Mouse (Mus musculus) kidney, embryonic 14.5 days (tissue): Measurements from ENCODE around the gene Dnase2b. TPM values are rescaled to one million over a fixed set of nuclear protein-coding genes. Genes with fewer than 3 reads are reported as not detected.

Experiments used
- ATAC-seq: fragments of 200-750 bp; cut with Nextera tagmentation; 2 replicates; pipeline ENCODE4 v1.8.0; 2017; ENCODE audit warnings: moderate number of reproducible peaks, mild to moderate bottlenecking, moderate TSS enrichment, moderate library complexity; ENCODE audit not compliant: low FRiP score, low TSS enrichment
- H3K27ac ChIP-seq: fragments of 300-500 bp; sonication (generic); 2 replicates; pipeline ENCODE4 v1.5.1; 2014; ENCODE audit warnings: low read depth, mild to moderate bottlenecking, low read length, moderate library complexity, mixed read lengths
- H3K27me3 ChIP-seq: fragments of 300-500 bp; sonication (generic); 2 replicates; pipeline ENCODE4 v1.6.1; 2014; ENCODE audit warnings: mild to moderate bottlenecking, low read length; ENCODE audit not compliant: control insufficient read depth, insufficient read depth
- H3K36me3 ChIP-seq: fragments of 300-500 bp; sonication (generic); 2 replicates; pipeline ENCODE4 v1.6.1; 2014; ENCODE audit warnings: low read length, mixed read lengths; ENCODE audit not compliant: control insufficient read depth, insufficient read depth
- H3K4me1 ChIP-seq: fragments of 300-500 bp; sonication (generic); 2 replicates; pipeline ENCODE4 v1.6.1; 2014; ENCODE audit warnings: low read length, mixed read lengths; ENCODE audit not compliant: control insufficient read depth, insufficient read depth
- H3K4me2 ChIP-seq: fragments of 300-500 bp; sonication (generic); replicated peaks from 2 replicates; pipeline ENCODE4 v1.6.1; 2014; ENCODE audit warnings: low read depth, mild to moderate bottlenecking, low read length
- H3K4me3 ChIP-seq: fragments of 300-500 bp; sonication (generic); 2 replicates; pipeline ENCODE4 v1.5.1; 2014; ENCODE audit warnings: mild to moderate bottlenecking, low read length
- H3K9ac ChIP-seq: fragments of 300-500 bp; sonication (generic); 2 replicates; pipeline ENCODE4 v1.6.1; 2014; ENCODE audit warnings: low read depth, mild to moderate bottlenecking, low read length, moderate library complexity
- H3K9me3 ChIP-seq: fragments of 300-500 bp; sonication (generic); 2 replicates; pipeline ENCODE4 v1.6.1; 2016; ENCODE audit warnings: low read length; ENCODE audit not compliant: control insufficient read depth
- WGBS: fragments of 180-500 bp; shearing (Covaris S2); extraction: QIAGEN DNeasy Blood & Tissue Kit; methylation state at CpG from one replicate; pipeline ENCODE4 v1.1.7; 2014; 5-methylcytosine and 5-hydroxymethylcytosine counted together
- polyA plus RNA-seq: library from polyadenylated mRNA; unstranded; fragments of >200 nt; fragmentation: Nextera tagmentation; extraction: Ambion mirVana; gene quantifications from 2 replicates; pipeline ENCODE4 v1.2.1, GENCODE M21; 2014

The Dnase2b gene
- not detected in 2 replicates for polyA plus RNA-seq

DNA sequence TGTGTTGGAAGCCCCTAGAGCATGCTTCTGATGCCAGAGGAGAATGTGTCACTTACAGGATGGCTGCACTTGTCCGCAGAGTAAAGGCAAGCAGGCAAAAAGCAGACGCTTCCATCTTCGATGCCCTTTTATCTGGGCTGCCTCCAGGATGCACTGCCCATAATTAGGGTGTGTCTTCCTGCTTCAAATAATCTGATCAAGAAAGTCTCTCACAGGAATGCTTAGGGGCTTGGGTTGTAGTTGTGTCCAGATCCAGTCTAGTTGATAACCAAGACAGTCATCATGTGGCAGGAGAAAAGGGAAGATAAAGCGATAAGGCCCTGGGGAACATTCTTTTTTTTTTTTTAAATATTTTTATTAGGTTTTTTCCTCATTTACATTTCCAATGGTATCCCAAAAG is at the start of gene Dnase2b:
Dnase2b (minus strand) TSS at position 101 of the 400 bp plus-strand sequence.
- Histone ChIP-seq H3K4me2 (no peak within 1 kb of the TSS), H3K27me3 (no peaks in the 10 kb centered on the region), H3K36me3 (no peaks in the 10 kb centered on the region), H3K9ac (no peak within 1 kb of the TSS), H3K4me3 (no peak within 1 kb of the TSS), H3K4me1 (no peaks in the 10 kb centered on the region), H3K9me3 (no peaks in the 10 kb centered on the region), H3K27ac (no peak within 1 kb of the TSS)
- ATAC-seq = no peak
- WGBS = 95% methylated on average over 4 of the region's 4 CpGs

DNA sequence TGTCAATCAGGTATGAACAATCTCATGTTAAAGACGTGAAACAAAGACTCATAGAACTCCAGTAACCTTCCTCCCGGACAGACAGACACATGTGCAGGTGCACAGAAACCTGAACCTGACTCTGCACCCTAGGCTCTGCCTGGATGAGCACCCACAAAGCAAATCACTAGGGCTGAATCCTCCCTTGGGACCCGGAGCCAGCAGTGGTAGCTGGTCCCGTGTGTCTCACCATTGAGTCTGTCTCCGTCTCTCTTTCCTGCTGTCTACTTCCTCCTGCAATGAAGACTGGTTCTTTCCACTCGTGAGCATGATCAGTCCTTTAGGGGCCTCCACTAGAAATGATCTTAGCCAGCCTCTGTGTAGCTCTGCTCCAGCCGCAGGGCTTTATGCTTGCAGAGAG is 46.5 kb upstream of the Dnase2b start:
- no peak overlapping the region for H3K27ac ChIP-seq
- H3K9ac ChIP-seq = no peak overlapping the region
- no peaks in the 10 kb centered on the region for H3K27me3 ChIP-seq
- no peaks in the 10 kb centered on the region for H3K4me1 ChIP-seq
- H3K36me3 ChIP-seq = no peaks in the 10 kb centered on the region
- no peak overlapping the region for H3K4me3 ChIP-seq
- no peak overlapping the region for H3K4me2 ChIP-seq
- 75% methylated on average over 7 of the region's 7 CpGs for WGBS
- ATAC-seq = no peak
- H3K9me3 ChIP-seq = no peaks in the 10 kb centered on the region

DNA sequence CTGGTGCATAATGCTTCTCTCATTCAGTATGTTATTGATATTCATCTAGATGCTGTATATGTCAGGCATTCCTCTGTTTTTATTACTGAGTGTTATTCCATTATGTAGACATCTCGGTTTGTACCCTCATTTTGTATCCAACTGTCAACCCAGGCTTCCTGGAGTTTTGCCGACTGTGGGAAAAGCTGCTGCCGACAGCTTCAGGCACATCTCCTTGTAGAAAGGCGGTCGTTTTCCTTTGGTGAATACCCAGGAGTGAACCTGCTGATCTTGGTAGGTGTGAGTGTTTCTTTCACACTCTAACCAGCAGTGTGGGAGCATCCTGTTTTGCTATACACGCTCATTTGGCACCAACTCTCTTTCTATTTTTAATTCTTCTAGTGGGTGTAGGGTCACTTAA is 45.6 kb upstream of the Dnase2b start:
- no peaks in the 10 kb centered on the region for H3K9me3 ChIP-seq
- no peaks in the 10 kb centered on the region for H3K27me3 ChIP-seq
- no peaks in the 10 kb centered on the region for H3K4me1 ChIP-seq
- no peak for ATAC-seq
- H3K4me3 ChIP-seq = no peak overlapping the region
- 69% methylated on average over 6 of the region's 6 CpGs for WGBS
- no peak overlapping the region for H3K9ac ChIP-seq
- H3K27ac ChIP-seq = no peak overlapping the region
- H3K36me3 ChIP-seq = no peaks in the 10 kb centered on the region
- H3K4me2 ChIP-seq = no peak overlapping the region

DNA sequence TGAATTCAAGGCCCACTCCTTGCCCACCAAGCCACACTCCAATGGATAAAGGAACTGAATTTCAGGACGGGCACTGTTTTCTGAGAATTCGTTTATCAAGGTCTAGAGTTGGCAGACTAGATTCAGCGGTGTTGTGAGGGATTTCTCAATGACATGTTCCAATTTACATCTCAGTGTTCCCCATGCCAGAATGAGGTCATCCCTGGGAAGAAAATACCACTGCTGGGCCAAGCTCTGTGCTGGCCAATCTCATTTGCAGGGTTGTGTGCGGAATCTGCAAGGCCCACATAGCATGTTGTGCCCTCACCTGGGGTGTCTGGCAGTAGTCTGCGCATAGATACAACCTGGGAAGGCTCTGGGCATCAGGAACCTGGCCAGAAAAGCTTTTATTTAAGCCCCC is 43.9 kb upstream of the Dnase2b start:
- Histone ChIP-seq H3K36me3 (no peaks in the 10 kb centered on the region), H3K4me1 (no peaks in the 10 kb centered on the region), H3K27me3 (no peaks in the 10 kb centered on the region), H3K9ac (no peak overlapping the region), H3K4me3 (no peak overlapping the region), H3K9me3 (no peaks in the 10 kb centered on the region), H3K27ac (no peak overlapping the region), H3K4me2 (no peak overlapping the region)
- 91% methylated on average over 5 of the region's 5 CpGs for WGBS
- no peak for ATAC-seq

DNA sequence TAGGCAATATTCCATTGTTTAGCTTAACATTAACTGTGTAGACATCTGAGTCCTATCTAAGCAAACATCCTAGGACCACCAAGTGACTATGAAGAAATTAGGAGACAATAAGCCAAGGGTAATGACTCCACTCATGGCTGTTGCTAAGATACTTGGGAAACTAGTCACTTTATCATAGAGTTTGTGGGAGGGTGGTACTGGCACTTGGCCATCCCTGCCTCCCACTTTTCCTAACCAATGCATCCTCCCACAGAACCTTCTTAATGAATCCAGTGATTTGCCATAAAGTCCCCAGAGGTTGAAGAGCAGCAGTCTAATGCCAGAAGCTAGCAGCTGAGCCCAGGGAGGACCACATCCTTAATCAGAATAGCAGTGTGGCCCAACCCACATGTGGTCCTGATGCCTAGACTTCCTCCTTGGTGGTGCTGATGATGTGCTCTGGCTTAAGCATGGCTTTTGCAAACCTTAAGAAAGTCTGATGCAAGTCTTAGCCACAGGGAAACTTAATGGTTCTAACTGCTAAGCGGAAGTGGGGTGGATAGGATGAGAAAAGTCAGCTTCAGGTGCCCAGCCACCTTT is 42.8 kb upstream of the Dnase2b start:
- Histone ChIP-seq H3K27me3 (no peaks in the 10 kb centered on the region), H3K36me3 (no peaks in the 10 kb centered on the region), H3K4me1 (no peaks in the 10 kb centered on the region), H3K9ac (no peak overlapping the region), H3K4me3 (no peak overlapping the region), H3K4me2 (no peak overlapping the region), H3K27ac (no peak overlapping the region), H3K9me3 (no peaks in the 10 kb centered on the region)
- ATAC-seq = no peak
- 93% methylated on average over 1 of the region's 1 CpGs for WGBS

DNA sequence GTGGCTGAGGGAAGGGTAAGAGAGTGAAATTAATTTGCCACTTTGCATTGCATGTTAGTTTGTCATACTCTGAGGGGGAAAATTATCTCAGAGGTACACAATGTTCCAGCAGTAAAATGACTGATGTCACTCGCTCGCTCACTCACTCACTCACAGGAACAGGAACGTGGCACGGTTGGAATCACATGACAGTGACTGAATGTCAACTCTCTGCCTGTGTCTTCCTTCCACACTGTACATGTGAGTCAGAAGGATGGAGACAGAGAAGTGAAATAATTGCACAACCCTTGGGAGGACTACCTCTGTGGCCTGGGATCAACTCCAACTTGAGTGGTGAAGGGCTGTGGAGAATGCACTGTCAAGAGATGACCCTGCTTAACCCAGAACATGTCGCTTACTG is 42.0 kb upstream of the Dnase2b start:
- Histone ChIP-seq H3K4me2 (no peak overlapping the region), H3K9ac (no peak overlapping the region), H3K27ac (no peak overlapping the region), H3K4me3 (no peak overlapping the region), H3K4me1 (no peaks in the 10 kb centered on the region), H3K36me3 (no peaks in the 10 kb centered on the region), H3K27me3 (no peaks in the 10 kb centered on the region), H3K9me3 (no peaks in the 10 kb centered on the region)
- WGBS = 91% methylated on average over 5 of the region's 5 CpGs
- no peak for ATAC-seq

DNA sequence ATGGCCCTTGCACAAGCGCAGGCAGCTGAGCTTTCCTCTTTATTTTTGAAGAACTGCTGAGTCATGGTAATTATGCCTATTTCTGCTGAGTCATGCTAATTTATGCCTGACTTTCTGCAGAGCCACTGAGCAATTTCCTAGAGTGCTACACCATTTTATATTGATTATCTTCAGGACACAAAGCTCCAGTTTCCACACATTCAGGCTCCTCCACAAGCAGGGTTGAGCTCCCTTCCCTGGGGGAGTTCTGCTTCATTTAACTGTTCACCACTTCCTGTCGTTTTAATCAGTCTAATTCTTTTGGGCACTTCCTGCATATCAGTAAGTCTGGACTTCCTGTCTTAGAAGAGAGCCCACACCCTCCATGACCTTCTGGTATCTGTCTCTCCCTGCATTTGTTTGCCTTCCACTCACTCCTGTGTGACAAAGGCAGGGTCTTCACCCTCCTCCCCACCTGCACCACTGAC is 39.7 kb upstream of the Dnase2b start:
- Histone ChIP-seq H3K4me3 (no peak overlapping the region), H3K9me3 (no peaks in the 10 kb centered on the region), H3K4me2 (no peak overlapping the region), H3K27me3 (no peaks in the 10 kb centered on the region), H3K4me1 (no peaks in the 10 kb centered on the region), H3K36me3 (no peaks in the 10 kb centered on the region), H3K27ac (no peak overlapping the region), H3K9ac (no peak overlapping the region)
- 58% methylated on average over 2 of the region's 2 CpGs for WGBS
- no peak for ATAC-seq

DNA sequence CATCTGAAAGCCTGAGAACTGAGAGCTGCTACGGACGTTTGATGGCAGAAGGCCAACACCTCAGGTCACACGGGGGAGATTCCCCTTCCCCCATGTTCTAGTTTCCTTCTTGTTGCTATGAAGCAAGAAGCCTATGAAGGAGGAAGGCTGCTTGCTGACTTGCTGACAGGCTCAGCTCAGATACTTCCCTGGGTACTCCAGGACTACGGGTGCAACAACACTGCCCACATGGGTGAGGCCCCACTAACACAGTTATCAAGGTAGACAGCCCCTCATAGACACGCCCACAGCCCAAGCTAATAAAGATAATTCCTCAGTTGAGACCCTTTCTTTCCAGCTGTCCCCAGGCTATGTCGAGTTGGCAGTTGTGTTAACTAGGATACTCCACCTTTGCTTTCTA is 38.3 kb upstream of the Dnase2b start:
- 57% methylated on average over 6 of the region's 6 CpGs for WGBS
- H3K4me2 ChIP-seq = no peak overlapping the region
- no peaks in the 10 kb centered on the region for H3K4me1 ChIP-seq
- no peaks in the 10 kb centered on the region for H3K9me3 ChIP-seq
- H3K36me3 ChIP-seq = no peaks in the 10 kb centered on the region
- H3K27me3 ChIP-seq = no peaks in the 10 kb centered on the region
- no peak overlapping the region for H3K27ac ChIP-seq
- no peak overlapping the region for H3K9ac ChIP-seq
- ATAC-seq = no peak
- no peak overlapping the region for H3K4me3 ChIP-seq

DNA sequence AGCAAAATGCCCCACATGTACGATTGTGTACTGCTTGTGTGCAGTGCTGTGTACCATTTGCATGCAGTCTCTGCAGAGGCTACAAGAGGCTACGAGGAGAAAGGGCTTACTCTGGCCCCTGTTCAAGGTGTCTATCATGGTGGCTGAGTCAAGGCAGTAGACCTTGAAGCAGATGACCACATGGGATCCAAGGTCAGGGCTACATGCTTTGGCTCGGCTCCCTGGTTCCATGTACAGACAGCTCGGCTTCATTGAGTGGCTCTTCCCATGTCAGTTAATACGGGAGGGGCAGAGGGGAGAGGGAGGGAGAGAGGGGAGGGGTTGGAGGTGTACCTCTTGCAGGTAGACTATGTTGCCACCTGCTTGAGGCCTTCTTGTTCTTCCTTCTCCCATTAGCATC is 37.0 kb upstream of the Dnase2b start:
- H3K27me3 ChIP-seq = no peaks in the 10 kb centered on the region
- H3K9me3 ChIP-seq = no peaks in the 10 kb centered on the region
- H3K27ac ChIP-seq = no peak overlapping the region
- H3K4me3 ChIP-seq = no peak overlapping the region
- H3K4me1 ChIP-seq = no peaks in the 10 kb centered on the region
- H3K4me2 ChIP-seq = no peak overlapping the region
- no peak for ATAC-seq
- H3K9ac ChIP-seq = no peak overlapping the region
- no peaks in the 10 kb centered on the region for H3K36me3 ChIP-seq
- WGBS = 87% methylated on average over 5 of the region's 5 CpGs
